Mouse (Mus musculus) lung, postnatal 0 days (tissue): ENCODE results near the gene Naa16.

Source experiments
- CTCF ChIP-seq: IDR thresholded peaks from 2 replicates; pipeline ENCODE4 v1.5.1; 2016; ENCODE audit warnings: antibody characterized with exemption, mild to moderate bottlenecking
- EP300 ChIP-seq: IDR thresholded peaks from 2 replicates; pipeline ENCODE4 v1.6.1; 2016; ENCODE audit warnings: antibody characterized with exemption, mild to moderate bottlenecking, control low read depth

DNA sequence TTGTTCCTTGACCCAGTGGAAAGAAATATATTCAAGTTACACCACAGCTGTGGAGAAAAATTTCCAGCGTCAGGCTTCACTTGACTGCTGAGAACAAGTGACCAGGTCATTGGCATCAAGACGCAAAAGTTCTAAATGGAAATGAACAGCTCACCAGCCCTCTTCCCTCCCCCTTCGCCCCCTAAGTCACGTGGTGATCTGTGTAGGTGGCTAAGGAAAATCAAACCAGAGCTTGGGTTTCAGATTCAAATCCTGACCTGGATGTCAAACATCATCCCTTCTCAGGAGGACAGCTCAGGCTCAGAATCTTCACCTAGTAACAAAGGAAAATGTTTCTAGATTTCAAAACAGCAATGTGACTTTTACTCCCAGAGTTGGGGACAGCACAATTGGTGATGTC lies 91.3 kb downstream of the Naa16 start:
- TF ChIP-seq CTCF (no peak), EP300 (no peak; the same call in 1 of the 2 replicates)
